Mouse (Mus musculus): ENCODE measurements around the gene Krt73. TPM values are rescaled to one million over a fixed set of nuclear protein-coding genes. Genes with fewer than 3 reads are reported as not detected.

The Krt73 gene
- polyA plus RNA-seq (2016; fragmentation: Nextera tagmentation; extraction: Ambion mirVana) = not detected in 2 replicates

- Histone ChIP-seq H3K4me1 (replicated peaks) (no peaks in the 10 kb centered on the region), H3K27ac (no peak within 1 kb of the TSS), H3K9me3 (no peaks in the 10 kb centered on the region), H3K27me3 (peaks cover 24% of the 10 kb centered on the region), H3K9ac (replicated peaks) (no peak within 1 kb of the TSS), H3K4me2 (no peak within 1 kb of the TSS), H3K4me3 (replicated peaks) (no peak within 1 kb of the TSS), H3K36me3 (no peaks in the 10 kb centered on the region)
- 80% methylated on average over 6 of the region's 6 CpGs for WGBS
- ATAC-seq (ENCODE audit: insufficient number of reproducible peaks, insufficient read depth, low FRiP score, low TSS enrichment, low read depth) = no peak
Measured at GRCm38 (mm10) chr15:101802296-101802835, at the start of gene Krt73. TSS of gene Krt73 (minus strand) at chr15:101802346.

GRCm38 (mm10) chr15:101850694-101851093, 48.5 kb upstream of the Krt73 start, which contains the start of gene Krt1:
TSS of gene Krt1 (minus strand) at chr15:101850794.
- H3K4me3 ChIP-seq (replicated peaks) = no peak within 1 kb of the TSS
- H3K4me2 ChIP-seq = no peak within 1 kb of the TSS
- no peaks in the 10 kb centered on the region for H3K36me3 ChIP-seq
- H3K27me3 ChIP-seq = peaks cover 72% of the 10 kb centered on the region
- H3K4me1 ChIP-seq (replicated peaks) = no peaks in the 10 kb centered on the region
- 65% methylated on average over 6 of the region's 6 CpGs for WGBS
- no peak within 1 kb of the TSS for H3K9ac ChIP-seq (replicated peaks)
- no peak for ATAC-seq (ENCODE audit: insufficient number of reproducible peaks, insufficient read depth, low FRiP score, low TSS enrichment, low read depth)
- no peaks in the 10 kb centered on the region for H3K9me3 ChIP-seq
- no peak within 1 kb of the TSS for H3K27ac ChIP-seq

GRCm38 (mm10) chr15:101845971-101846403, 43.8 kb upstream of the Krt73 start:
- H3K27me3 ChIP-seq = peaks cover 58% of the 10 kb centered on the region

GRCm38 (mm10) chr15:101843192-101843591, 41.0 kb upstream of the Krt73 start:
- Histone ChIP-seq H3K9me3 (no peaks in the 10 kb centered on the region), H3K4me1 (replicated peaks) (peaks cover 6% of the 10 kb centered on the region), H3K36me3 (no peaks in the 10 kb centered on the region), H3K27me3 (peaks cover 53% of the 10 kb centered on the region), H3K9ac (replicated peaks) (no peak overlapping the region), H3K4me2 (no peak overlapping the region), H3K27ac (no peak overlapping the region), H3K4me3 (replicated peaks) (no peak overlapping the region)
- 66% methylated on average over 9 of the region's 9 CpGs for whole genome bisulfite sequencing
- ATAC-seq (ENCODE audit: insufficient number of reproducible peaks, insufficient read depth, low FRiP score, low TSS enrichment, low read depth) = no peak

More at GRCm38 (mm10) chr15:101845971-101846403, 43.8 kb upstream of the Krt73 start:
- H3K27ac ChIP-seq = 0 out of 2 replicates have a peak overlapping the region, but pooled peaks have one; percentile 12
- H3K36me3 ChIP-seq = no peaks in the 10 kb centered on the region
- peak overlapping the region; percentile 56 for H3K4me3 ChIP-seq (replicated peaks)
- no peak for ATAC-seq (ENCODE audit: insufficient number of reproducible peaks, insufficient read depth, low FRiP score, low TSS enrichment, low read depth)
- peak overlapping the region; percentile 81 for H3K4me2 ChIP-seq
- peaks cover 6% of the 10 kb centered on the region for H3K4me1 ChIP-seq (replicated peaks)
- H3K9me3 ChIP-seq = no peaks in the 10 kb centered on the region
- H3K9ac ChIP-seq (replicated peaks) = peak overlapping the region; percentile 73
- WGBS = under 1% methylated on average over 37 of the region's 37 CpGs

GRCm38 (mm10) chr15:101834784-101835328, 32.7 kb upstream of the Krt73 start:
- ATAC-seq (ENCODE audit: insufficient number of reproducible peaks, insufficient read depth, low FRiP score, low TSS enrichment, low read depth) = no peak
- no peak overlapping the region for H3K4me2 ChIP-seq
- H3K27me3 ChIP-seq = peaks cover 2% of the 10 kb centered on the region; the same call in 1 of the 2 replicates
- no peaks in the 10 kb centered on the region for H3K9me3 ChIP-seq
- H3K9ac ChIP-seq (replicated peaks) = no peak overlapping the region
- no peaks in the 10 kb centered on the region for H3K36me3 ChIP-seq
- H3K27ac ChIP-seq = no peak overlapping the region
- WGBS = 61% methylated on average over 5 of the region's 5 CpGs
- H3K4me3 ChIP-seq (replicated peaks) = no peak overlapping the region
- H3K4me1 ChIP-seq (replicated peaks) = no peaks in the 10 kb centered on the region

- Histone ChIP-seq H3K9ac (replicated peaks) (no peak overlapping the region), H3K4me2 (no peak overlapping the region), H3K36me3 (no peaks in the 10 kb centered on the region), H3K9me3 (no peaks in the 10 kb centered on the region), H3K27me3 (peaks cover 6% of the 10 kb centered on the region), H3K27ac (no peak overlapping the region), H3K4me1 (replicated peaks) (no peaks in the 10 kb centered on the region), H3K4me3 (replicated peaks) (no peak overlapping the region)
- 23% methylated on average over 6 of the region's 6 CpGs for WGBS
- no peak for ATAC-seq (ENCODE audit: insufficient number of reproducible peaks, insufficient read depth, low FRiP score, low TSS enrichment, low read depth)
Measured at GRCm38 (mm10) chr15:101833131-101833530, 31.0 kb upstream of the Krt73 start.

GRCm38 (mm10) chr15:101829441-101829840, 27.3 kb upstream of the Krt73 start:
- no peak for ATAC-seq (ENCODE audit: insufficient number of reproducible peaks, insufficient read depth, low FRiP score, low TSS enrichment, low read depth)
- Histone ChIP-seq H3K27me3 (peaks cover 10% of the 10 kb centered on the region), H3K27ac (no peak overlapping the region), H3K4me1 (replicated peaks) (no peaks in the 10 kb centered on the region), H3K4me2 (no peak overlapping the region), H3K4me3 (replicated peaks) (no peak overlapping the region), H3K9me3 (no peaks in the 10 kb centered on the region), H3K36me3 (no peaks in the 10 kb centered on the region), H3K9ac (replicated peaks) (no peak overlapping the region)
- WGBS = 71% methylated on average over 5 of the region's 5 CpGs

- Histone ChIP-seq H3K4me1 (replicated peaks) (peaks cover 7% of the 10 kb centered on the region; the same call in 1 of the 2 replicates), H3K27ac (no peak overlapping the region), H3K36me3 (no peaks in the 10 kb centered on the region), H3K4me2 (no peak overlapping the region), H3K4me3 (replicated peaks) (no peak overlapping the region), H3K27me3 (peaks cover 28% of the 10 kb centered on the region), H3K9ac (replicated peaks) (no peak overlapping the region), H3K9me3 (no peaks in the 10 kb centered on the region)
- no peak for ATAC-seq (ENCODE audit: insufficient number of reproducible peaks, insufficient read depth, low FRiP score, low TSS enrichment, low read depth)
- WGBS = 21% methylated on average over 3 of the region's 3 CpGs
Measured at GRCm38 (mm10) chr15:101821786-101822185, 19.6 kb upstream of the Krt73 start.

GRCm38 (mm10) chr15:101817875-101818274, 15.7 kb upstream of the Krt73 start, which contains the start of gene Krt2:
TSS of gene Krt2 (minus strand) at chr15:101818169.
- WGBS = 80% methylated on average over 16 of the region's 16 CpGs
- Histone ChIP-seq H3K27me3 (peaks cover 30% of the 10 kb centered on the region), H3K36me3 (no peaks in the 10 kb centered on the region), H3K9ac (replicated peaks) (no peak within 1 kb of the TSS), H3K4me1 (replicated peaks) (no peaks in the 10 kb centered on the region), H3K4me2 (no peak within 1 kb of the TSS), H3K9me3 (no peaks in the 10 kb centered on the region), H3K27ac (no peak within 1 kb of the TSS), H3K4me3 (replicated peaks) (no peak within 1 kb of the TSS)
- ATAC-seq (ENCODE audit: insufficient number of reproducible peaks, insufficient read depth, low FRiP score, low TSS enrichment, low read depth) = no peak

- Histone ChIP-seq H3K9ac (replicated peaks) (no peak overlapping the region), H3K4me2 (no peak overlapping the region), H3K4me3 (replicated peaks) (no peak overlapping the region), H3K27me3 (peaks cover 19% of the 10 kb centered on the region), H3K36me3 (no peaks in the 10 kb centered on the region), H3K27ac (no peak overlapping the region), H3K9me3 (no peaks in the 10 kb centered on the region; the same call in 1 of the 2 replicates), H3K4me1 (replicated peaks) (no peaks in the 10 kb centered on the region)
- WGBS = 80% methylated on average over 11 of the region's 11 CpGs
- no peak for ATAC-seq (ENCODE audit: insufficient number of reproducible peaks, insufficient read depth, low FRiP score, low TSS enrichment, low read depth)
Measured at GRCm38 (mm10) chr15:101803052-101803822, 1.1 kb upstream of the Krt73 start.

- 11% methylated on average over 3 of the region's 3 CpGs for WGBS
- H3K4me1 ChIP-seq (replicated peaks) = no peaks in the 10 kb centered on the region
- H3K36me3 ChIP-seq = no peaks in the 10 kb centered on the region
- no peak for ATAC-seq (ENCODE audit: insufficient number of reproducible peaks, insufficient read depth, low FRiP score, low TSS enrichment, low read depth)
- H3K27me3 ChIP-seq = peaks cover 19% of the 10 kb centered on the region
- no peak overlapping the region for H3K4me2 ChIP-seq
- no peaks in the 10 kb centered on the region for H3K9me3 ChIP-seq
- no peak overlapping the region for H3K4me3 ChIP-seq (replicated peaks)
- H3K9ac ChIP-seq (replicated peaks) = no peak overlapping the region
- no peak overlapping the region for H3K27ac ChIP-seq
Measured at GRCm38 (mm10) chr15:101790867-101791266, 11.3 kb downstream of the Krt73 start.

Data from limb, embryonic 12.5 days (tissue).